Mouse (Mus musculus): ENCODE measurements around the gene Fubp3. TPM values are rescaled to one million over a fixed set of nuclear protein-coding genes. Genes with fewer than 3 reads are reported as not detected.

The Fubp3 gene
- polyA plus RNA-seq, 1 experiment = 45.5 TPM

DNA sequence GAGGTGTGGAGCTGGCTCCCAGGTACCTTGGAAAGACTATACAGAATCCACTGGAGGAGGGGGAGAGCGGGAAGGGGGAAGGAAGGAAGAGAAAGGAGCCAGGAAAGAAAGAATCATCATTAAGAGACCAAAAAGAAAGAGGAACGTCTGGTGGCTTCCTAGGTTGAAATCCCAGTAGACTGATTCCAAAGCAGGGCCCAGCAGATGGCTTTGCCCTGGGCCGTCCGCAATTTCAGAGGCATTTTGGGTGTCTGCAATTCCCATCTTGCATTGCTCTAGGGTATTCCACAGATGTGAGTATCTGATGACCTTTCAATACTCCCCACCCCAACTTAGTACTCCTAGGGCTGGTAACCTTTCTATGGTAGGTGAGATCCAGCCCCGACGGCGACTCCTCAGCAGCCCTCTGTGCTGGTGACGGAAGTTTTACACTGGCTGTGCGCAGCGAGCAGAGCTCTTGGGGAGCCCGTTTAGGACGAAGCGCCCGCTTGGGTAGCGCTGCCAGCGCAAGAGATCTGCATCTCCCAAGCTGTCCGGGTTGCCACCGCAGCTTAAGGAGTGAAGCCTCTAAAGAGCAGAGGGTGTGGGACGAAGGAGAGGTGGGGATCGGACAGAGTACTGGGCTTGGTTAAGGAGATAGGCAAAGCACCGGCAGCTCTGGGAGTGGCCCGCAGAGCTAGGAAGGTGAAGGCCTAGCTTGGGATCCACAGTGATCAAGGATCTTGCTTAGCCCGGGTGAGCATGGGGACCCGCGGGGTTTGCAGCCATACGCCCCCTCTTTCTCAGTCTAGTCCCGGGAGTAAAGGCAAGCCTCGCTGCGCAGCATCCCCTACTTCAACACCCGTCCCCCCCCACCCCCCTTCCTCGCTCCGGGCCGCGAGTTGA is 66.4 kb downstream of the Fubp3 start:
- TF ChIP-seq FLI1 (IDR thresholded peaks at IDR 0.05; ENCODE audit: low read length) = no peak
- TF ChIP-seq GATA1 (IDR thresholded peaks at IDR 0.05; ENCODE audit: borderline replicate concordance, low read length) = no peak
- no peak overlapping the region for H3K4me3 ChIP-seq (replicated peaks)
- peaks cover 45% of the 10 kb centered on the region for H3K4me1 ChIP-seq
- H3K9me3 ChIP-seq = no peaks in the 10 kb centered on the region
- peaks cover 100% of the 10 kb centered on the region for H3K27me3 ChIP-seq (replicated peaks)
- H3K36me3 ChIP-seq (replicated peaks; ENCODE audit: low read length) = no peaks in the 10 kb centered on the region

DNA sequence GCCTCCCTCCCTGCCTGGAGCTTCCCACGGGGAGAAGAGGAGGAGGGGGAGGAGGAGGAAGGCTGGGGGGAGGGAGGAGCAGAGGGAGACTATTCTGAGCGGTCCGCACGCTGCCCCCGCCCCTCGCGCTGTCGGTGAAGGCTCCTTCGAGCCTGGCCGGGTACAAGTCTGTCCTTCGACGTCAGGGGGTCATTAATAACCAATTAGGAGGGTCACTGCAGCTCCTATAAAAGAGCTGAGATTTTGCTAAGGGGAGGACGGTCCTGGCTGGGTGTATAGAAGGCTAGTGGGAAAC is 67.0 kb downstream of the Fubp3 start:
- Histone ChIP-seq H3K36me3 (replicated peaks; ENCODE audit: low read length) (no peaks in the 10 kb centered on the region), H3K4me3 (replicated peaks) (no peak overlapping the region), H3K27me3 (replicated peaks) (peaks cover 100% of the 10 kb centered on the region), H3K4me1 (peaks cover 45% of the 10 kb centered on the region), H3K9me3 (no peaks in the 10 kb centered on the region)
- no peak for TF ChIP-seq FLI1 (IDR thresholded peaks at IDR 0.05; ENCODE audit: low read length)
- no peak for TF ChIP-seq GATA1 (IDR thresholded peaks at IDR 0.05; ENCODE audit: borderline replicate concordance, low read length)

GRCm38 (mm10) chr2:31639901-31640608 is 67.6 kb downstream of the Fubp3 start, which contains the start of gene Prdm12:
Prdm12 (plus strand) TSS chr2:31640037.
- no peak within 1 kb of the TSS for H3K4me3 ChIP-seq (replicated peaks)

DNA sequence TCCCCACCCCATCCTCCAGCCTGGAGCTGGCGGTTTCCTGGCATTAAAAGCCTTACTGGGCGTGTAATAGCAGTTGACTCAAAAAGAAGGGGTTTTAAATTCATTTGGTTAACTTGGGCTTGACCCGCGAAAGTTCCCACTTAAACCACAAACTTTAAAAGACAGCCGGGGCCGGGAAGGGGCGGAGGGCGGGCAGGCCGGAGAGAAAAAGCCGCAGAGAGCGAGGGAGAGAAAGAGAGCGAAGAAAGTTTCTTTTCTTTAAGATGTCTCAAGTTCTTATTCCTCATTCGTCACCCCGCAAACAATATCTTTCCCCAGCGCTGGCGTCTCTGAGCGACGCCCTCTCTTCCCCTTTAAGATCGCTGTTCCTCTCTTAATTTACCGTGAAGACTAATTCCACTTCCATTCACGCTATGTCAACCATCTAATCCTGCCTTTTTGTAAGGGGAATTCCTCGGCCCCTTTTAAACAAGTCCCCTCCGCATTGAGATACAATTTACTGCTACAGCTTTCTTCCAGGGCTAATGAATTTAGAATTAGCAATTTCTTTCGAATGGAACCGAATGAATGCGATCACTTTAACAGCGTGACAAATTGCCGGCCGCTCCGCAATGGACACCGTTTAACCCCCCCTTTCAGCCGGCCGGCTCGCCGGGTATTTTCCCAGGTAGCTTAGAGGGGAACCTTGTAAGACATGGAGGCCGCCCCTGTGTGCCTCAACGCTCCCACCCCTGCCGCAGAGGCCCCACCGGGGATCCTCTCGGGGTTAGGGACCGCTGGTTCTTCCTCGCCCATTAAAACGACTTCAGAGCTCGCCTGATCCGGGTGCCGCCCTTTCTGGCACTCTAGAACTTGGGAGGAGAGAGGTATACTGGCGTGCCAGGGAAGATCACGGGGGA is 68.4 kb downstream of the Fubp3 start:
- no peak for TF ChIP-seq FLI1 (IDR thresholded peaks at IDR 0.05; ENCODE audit: low read length)
- no peak for TF ChIP-seq GATA1 (IDR thresholded peaks at IDR 0.05; ENCODE audit: borderline replicate concordance, low read length)
- Histone ChIP-seq H3K27me3 (replicated peaks) (peaks cover 99% of the 10 kb centered on the region), H3K4me1 (peaks cover 38% of the 10 kb centered on the region), H3K4me3 (replicated peaks) (no peak overlapping the region), H3K9me3 (no peaks in the 10 kb centered on the region), H3K36me3 (replicated peaks; ENCODE audit: low read length) (no peaks in the 10 kb centered on the region)

More at GRCm38 (mm10) chr2:31639901-31640608, 67.6 kb downstream of the Fubp3 start, which contains the start of gene Prdm12:
- Histone ChIP-seq H3K36me3 (replicated peaks; ENCODE audit: low read length) (no peaks in the 10 kb centered on the region), H3K4me1 (peaks cover 44% of the 10 kb centered on the region), H3K9me3 (no peaks in the 10 kb centered on the region), H3K27me3 (replicated peaks) (peaks cover 100% of the 10 kb centered on the region)
- TF ChIP-seq GATA1 (IDR thresholded peaks at IDR 0.05; ENCODE audit: borderline replicate concordance, low read length) (no peak), FLI1 (IDR thresholded peaks at IDR 0.05; ENCODE audit: low read length) (no peak)

DNA sequence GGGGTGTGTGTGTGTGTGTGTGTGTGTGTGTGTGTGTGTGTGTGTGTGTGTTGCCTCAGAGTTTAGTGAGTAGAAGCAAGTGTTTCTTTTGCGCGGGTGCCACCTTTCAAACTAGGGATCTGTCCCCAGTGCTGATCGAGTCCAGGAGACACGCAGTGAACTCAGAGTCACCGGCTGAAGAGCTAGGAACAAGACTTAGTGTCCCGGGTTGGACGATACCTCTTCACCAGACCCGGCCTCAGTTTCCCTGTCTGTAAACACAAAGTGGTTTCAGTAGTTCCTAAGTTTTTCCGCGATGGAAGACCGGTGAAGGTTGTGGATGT is 69.0 kb downstream of the Fubp3 start:
- Histone ChIP-seq H3K36me3 (replicated peaks; ENCODE audit: low read length) (no peaks in the 10 kb centered on the region), H3K4me1 (peaks cover 33% of the 10 kb centered on the region), H3K4me3 (replicated peaks) (no peak overlapping the region), H3K9me3 (no peaks in the 10 kb centered on the region), H3K27me3 (replicated peaks) (peaks cover 99% of the 10 kb centered on the region)
- TF ChIP-seq FLI1 (IDR thresholded peaks at IDR 0.05; ENCODE audit: low read length) (no peak), GATA1 (IDR thresholded peaks at IDR 0.05; ENCODE audit: borderline replicate concordance, low read length) (no peak)

DNA sequence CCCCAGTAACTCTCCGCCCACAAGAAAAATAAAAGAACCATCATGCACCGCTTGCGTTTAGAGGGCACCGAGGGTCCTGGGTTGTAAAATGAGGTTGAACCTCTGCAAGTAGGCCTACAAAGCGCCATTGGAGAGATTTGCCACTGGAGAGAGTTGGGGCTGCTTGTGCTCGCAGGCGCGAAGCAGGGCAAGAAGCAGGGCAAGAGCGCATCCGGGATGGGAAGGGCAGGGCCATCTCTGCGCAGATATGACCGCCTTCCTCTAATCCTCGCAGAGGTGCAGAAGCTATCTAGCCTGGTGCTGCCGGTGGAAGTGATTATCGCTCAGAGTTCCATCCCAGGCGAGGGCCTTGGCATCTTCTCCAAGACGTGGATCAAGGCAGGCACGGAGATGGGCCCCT is 69.5 kb downstream of the Fubp3 start:
- TF ChIP-seq GATA1 (IDR thresholded peaks at IDR 0.05; ENCODE audit: borderline replicate concordance, low read length) (no peak), FLI1 (IDR thresholded peaks at IDR 0.05; ENCODE audit: low read length) (no peak)
- Histone ChIP-seq H3K4me3 (replicated peaks) (no peak overlapping the region), H3K36me3 (replicated peaks; ENCODE audit: low read length) (no peaks in the 10 kb centered on the region), H3K27me3 (replicated peaks) (peaks cover 99% of the 10 kb centered on the region), H3K4me1 (peaks cover 31% of the 10 kb centered on the region), H3K9me3 (no peaks in the 10 kb centered on the region)

DNA sequence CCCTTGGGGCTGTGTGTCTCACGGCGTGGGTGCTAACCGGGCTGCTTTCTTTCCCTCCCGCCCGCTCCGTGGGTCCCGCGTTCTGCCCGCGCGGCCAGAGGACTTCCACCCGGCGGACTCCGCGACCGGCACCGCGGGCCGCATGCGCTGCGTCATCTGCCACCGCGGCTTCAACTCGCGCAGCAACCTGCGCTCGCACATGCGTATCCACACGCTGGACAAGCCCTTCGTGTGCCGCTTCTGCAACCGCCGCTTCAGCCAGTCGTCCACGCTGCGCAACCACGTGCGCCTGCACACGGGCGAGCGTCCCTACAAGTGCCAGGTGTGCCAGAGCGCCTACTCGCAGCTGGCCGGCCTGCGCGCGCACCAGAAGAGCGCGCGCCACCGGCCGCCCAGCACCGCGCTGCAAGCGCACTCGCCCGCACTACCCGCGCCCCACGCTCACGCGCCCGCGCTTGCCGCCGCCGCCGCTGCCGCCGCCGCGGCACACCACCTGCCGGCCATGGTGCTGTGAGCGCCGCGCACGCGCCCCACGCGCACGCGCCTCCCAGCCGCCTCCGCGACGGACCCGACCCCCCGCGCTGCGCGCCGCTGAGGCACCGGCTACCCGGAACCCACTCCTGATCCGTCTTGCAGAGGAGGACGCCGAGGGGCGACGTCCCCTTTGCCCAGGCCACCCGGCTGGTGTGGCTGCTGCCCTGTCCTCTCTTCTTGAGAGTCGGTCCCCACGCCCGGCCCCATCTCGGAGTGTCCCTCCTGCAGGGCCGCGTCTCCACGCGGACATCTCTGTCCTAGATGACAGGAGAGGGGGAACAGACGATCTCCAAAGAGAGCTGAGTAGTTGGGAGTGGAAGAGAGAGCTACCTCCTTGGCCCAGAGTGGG is 81.8 kb downstream of the Fubp3 start:
- Histone ChIP-seq H3K4me1 (peaks cover 17% of the 10 kb centered on the region), H3K9me3 (peaks cover 24% of the 10 kb centered on the region), H3K36me3 (replicated peaks; ENCODE audit: low read length) (no peaks in the 10 kb centered on the region), H3K4me3 (replicated peaks) (peak overlapping the region; percentile 90), H3K27me3 (replicated peaks) (peaks cover 94% of the 10 kb centered on the region)
- TF ChIP-seq GATA1 (IDR thresholded peaks at IDR 0.05; ENCODE audit: borderline replicate concordance, low read length) (no peak), FLI1 (IDR thresholded peaks at IDR 0.05; ENCODE audit: low read length) (no peak)

- peaks cover 94% of the 10 kb centered on the region for H3K27me3 ChIP-seq (replicated peaks)
- peaks cover 17% of the 10 kb centered on the region for H3K4me1 ChIP-seq
- H3K4me3 ChIP-seq (replicated peaks) = peak overlapping the region; percentile 90
- no peaks in the 10 kb centered on the region for H3K36me3 ChIP-seq (replicated peaks; ENCODE audit: low read length)
- TF ChIP-seq GATA1 (IDR thresholded peaks at IDR 0.05; ENCODE audit: borderline replicate concordance, low read length) (no peak), FLI1 (IDR thresholded peaks at IDR 0.05; ENCODE audit: low read length) (no peak)
- peaks cover 32% of the 10 kb centered on the region for H3K9me3 ChIP-seq
Measured at GRCm38 (mm10) chr2:31654854-31655559, 82.6 kb downstream of the Fubp3 start.
